Mouse (Mus musculus): ENCODE results near the gene Tbcc.

Gene Tbcc

DNA sequence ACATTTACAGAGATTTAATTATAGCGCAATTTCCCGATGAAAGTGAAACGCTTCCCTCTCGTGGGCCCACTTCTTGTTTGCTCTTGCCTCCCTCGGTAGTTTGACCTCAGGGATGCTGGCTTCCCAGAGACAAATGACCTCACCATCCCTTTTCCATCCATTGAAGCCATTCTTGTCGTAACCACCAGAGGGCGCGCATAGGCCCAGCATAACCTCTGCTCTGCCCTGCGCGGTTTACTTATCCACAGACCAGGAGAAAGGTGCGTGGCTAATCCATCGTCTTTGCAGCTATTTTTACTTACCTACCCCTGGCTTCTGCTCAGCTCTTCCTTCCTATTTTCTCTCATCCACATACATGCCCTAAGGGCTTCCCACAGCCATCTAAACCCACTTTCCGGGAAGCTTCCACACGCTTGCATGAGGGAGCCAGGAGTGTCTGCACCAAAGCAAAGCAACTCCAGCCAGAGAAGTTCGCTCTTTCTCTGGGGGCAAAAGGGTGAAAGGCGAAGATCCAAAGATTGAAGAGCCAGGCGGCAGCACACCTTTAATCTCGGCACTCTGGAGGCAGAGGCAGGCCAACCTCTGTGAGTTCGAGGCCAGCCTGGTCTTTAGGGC lies 13.5 kb downstream of the Tbcc start:
- peak; percentile 89 for DNase-seq (ENCODE audit: low read depth, low spot score)

DNA sequence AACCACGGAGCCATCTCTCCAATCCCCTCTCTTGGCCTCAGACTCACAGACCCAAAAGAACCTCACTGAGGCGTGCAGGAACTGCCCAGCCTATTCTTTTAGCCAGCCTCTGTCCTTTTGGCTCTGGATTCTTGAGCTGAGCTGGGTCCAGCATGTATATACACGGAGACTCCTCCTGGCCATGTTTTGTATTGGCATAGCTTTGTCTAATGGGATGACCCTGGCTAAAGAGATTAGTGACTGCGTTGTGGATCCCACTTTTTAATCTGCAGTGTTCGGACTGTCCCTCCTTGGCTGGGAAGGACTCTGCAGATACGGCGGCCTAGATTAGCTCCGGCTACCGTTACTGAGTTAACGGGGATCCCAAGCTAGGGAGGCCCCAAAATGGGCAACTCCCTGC lies 19.7 kb downstream of the Tbcc start, which contains the start of gene Prph2:
Gene Prph2, plus strand, starts transcription at position 274 of the 400 bp plus-strand sequence.
- DNase-seq (ENCODE audit: low read depth, low spot score) = no peak

DNA sequence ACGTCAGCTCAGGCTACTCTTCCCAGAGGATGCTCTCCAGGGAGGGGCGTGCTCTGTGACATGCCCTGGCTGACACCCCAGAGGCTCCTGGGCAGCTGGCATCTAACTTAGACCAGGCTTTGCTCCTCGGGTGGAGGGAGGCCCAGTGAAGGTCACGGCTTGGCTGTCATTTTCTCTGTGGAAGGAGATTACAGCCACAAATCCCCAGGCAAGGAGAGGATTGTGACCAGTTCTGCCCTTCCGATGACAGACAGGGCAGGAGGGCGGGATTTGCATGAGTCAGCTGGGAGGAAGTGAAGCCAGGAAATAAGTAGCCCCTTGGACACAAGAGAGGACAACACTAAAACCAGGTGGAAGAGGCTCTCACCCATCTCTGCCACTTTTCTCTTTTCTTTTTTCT lies 21.8 kb downstream of the Tbcc start:
- no peak for DNase-seq (ENCODE audit: low read depth, low spot score)

DNA sequence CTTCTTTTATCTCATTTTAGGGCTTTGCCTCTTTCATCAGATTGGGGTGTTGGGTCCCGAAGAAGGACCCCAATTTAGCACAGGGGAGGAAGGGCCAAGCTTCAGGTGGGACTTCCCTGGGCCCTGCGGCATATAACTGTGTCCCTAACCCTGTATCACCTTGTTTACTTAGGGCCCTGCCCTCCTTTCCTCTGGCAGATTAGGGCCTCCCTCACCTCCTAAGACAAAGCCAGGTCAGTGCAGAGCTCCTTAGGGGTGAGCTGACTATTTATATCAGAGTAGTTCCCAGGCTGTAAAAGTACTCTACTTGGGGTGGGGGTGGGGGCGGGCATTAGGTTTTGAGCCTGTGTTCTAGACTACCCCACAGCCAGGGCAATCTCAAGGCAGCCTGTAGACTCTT lies 24.6 kb downstream of the Tbcc start:
- DNase-seq (ENCODE audit: low read depth, low spot score) = no peak

GRCm38 (mm10) chr17:46918951-46919350 lies 28.5 kb downstream of the Tbcc start:
- no peak for DNase-seq (ENCODE audit: low read depth, low spot score)

- no peak for DNase-seq (ENCODE audit: low read depth, low spot score)
Observed at GRCm38 (mm10) chr17:46920855-46921254, 30.4 kb downstream of the Tbcc start.

- DNase-seq (ENCODE audit: low read depth, low spot score) = no peak
Observed at GRCm38 (mm10) chr17:46926192-46926591, 35.7 kb downstream of the Tbcc start.

DNA sequence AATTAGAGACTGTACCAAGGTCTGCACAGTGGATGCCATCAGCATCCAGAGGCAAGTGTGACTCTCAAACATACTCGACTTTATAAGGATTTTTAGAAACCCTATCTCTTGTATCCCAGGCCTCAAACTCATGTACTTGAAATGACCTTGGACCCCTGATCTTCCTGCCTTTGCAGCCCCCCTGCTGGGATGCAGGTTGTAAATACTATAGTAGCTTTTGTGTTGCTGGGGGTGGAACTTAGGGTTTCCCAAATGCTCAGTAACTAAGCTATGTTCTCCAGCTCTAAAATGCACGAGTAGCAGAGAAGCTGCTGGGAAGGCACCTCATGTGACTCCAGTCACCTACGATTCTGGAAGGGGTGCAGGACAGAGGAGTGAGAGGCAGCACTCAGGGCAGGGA lies 36.5 kb downstream of the Tbcc start:
- no peak for DNase-seq (ENCODE audit: low read depth, low spot score)

DNA sequence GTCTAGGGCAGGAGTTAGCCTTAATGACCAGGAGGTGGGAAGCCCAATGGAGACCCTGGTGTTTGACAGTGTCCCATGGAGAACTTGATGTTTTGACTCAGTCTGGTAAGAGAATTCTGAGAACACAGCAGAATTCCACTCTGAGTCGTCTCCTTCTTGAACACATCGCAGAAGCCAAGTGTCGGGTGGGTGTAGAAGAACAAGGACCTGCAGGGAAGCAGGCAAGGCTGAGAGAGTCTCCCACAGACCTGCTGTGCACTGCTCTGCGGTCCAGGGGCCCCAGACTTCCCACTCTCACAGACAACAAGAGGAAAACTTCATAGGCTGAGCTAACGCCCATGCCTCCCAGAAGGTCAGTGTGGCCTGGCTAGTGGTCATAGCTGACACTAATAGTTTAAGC lies 37.3 kb downstream of the Tbcc start:
- peak; percentile 83 for DNase-seq (ENCODE audit: low read depth, low spot score)

- DNase-seq (ENCODE audit: low read depth, low spot score) = no peak
Observed at GRCm38 (mm10) chr17:46929277-46929676, 38.8 kb downstream of the Tbcc start.

- no peak for DNase-seq (ENCODE audit: low read depth, low spot score)
Observed at GRCm38 (mm10) chr17:46929897-46930296, 39.4 kb downstream of the Tbcc start.

DNA sequence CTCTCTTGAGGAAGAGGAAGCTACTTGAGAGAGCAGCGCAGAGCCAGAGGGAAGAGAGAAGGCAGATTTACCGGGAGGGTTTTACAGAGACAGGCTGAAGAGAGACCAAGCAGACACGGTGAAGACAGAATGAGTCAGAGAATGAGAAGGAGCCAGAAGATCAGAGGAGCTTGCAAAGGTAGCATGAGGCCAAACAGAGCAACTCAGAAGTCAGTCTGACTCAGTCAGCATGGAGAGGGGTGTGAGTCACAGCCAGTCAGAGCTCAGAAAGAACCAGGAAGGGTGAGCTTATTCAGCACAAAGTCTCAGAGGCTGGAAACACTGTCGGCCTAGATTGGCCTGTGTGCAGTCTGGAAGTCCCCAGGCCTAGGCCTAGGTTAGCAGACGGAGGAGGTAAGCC lies 42.5 kb downstream of the Tbcc start:
- DNase-seq (ENCODE audit: low read depth, low spot score) = peak; percentile 94

- DNase-seq (ENCODE audit: low read depth, low spot score) = peak; percentile 88
Observed at GRCm38 (mm10) chr17:46933557-46934348, 43.3 kb downstream of the Tbcc start.

DNA sequence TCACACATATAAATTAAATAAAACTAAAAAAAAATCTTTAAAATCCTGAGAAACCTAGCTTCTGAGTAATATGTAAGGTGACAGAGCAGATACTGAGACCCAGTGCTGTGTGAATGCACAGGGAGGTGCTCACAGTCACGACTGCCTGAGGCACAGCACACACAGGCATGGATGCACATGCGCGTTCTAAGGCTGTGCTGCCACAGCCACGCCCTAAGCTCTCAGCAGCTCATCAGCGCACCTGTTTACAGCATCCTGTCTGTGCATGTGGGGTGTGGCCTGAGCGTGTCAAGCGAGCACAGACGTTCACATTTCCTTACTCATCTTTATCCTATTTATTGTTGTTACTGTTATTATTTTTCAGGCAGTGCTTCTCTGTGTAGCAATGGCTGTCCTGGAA lies 50.0 kb downstream of the Tbcc start:
- peak; percentile 29 for DNase-seq (ENCODE audit: low read depth, low spot score)

Data from brain, adult 2 months (tissue).